Mouse (Mus musculus) hindbrain, embryonic 14.5 days (tissue): ENCODE results near the gene Tgm2. TPM values are rescaled to one million over a fixed set of nuclear protein-coding genes. Genes with fewer than 3 reads are reported as not detected.

Experiments
- ATAC-seq: fragments of 200-750 bp; cut with Nextera tagmentation; 2 replicates; pipeline ENCODE4 v1.8.0; 2017; ENCODE audit warnings: moderate number of reproducible peaks, mild to moderate bottlenecking, moderate TSS enrichment, moderate library complexity; ENCODE audit not compliant: low FRiP score
- DNase-seq: peaks from one replicate; pipeline ENCODE4 v3.0.0-alpha.2; 2015; ENCODE audit warnings: low spot score
- H3K27ac ChIP-seq: fragments of 300-500 bp; sonication (generic); 2 replicates; pipeline ENCODE4 v1.5.1; 2014; ENCODE audit warnings: mild to moderate bottlenecking, moderate library complexity
- H3K27me3 ChIP-seq: fragments of 300-500 bp; sonication (generic); 2 replicates; pipeline ENCODE4 v1.6.1; 2014; ENCODE audit warnings: mild to moderate bottlenecking, low read length, mixed read lengths; ENCODE audit not compliant: control insufficient read depth, insufficient read depth
- H3K36me3 ChIP-seq: fragments of 300-500 bp; sonication (generic); replicated peaks from 2 replicates; pipeline ENCODE4 v1.6.1; 2014; ENCODE audit not compliant: control insufficient read depth, insufficient read depth
- H3K4me1 ChIP-seq: fragments of 300-500 bp; sonication (generic); replicated peaks from 2 replicates; pipeline ENCODE4 v1.6.1; 2014; ENCODE audit warnings: antibody characterized with exemption, low read length, mixed read lengths; ENCODE audit not compliant: control insufficient read depth, insufficient read depth
- H3K4me2 ChIP-seq: fragments of 300-500 bp; sonication (generic); replicated peaks from 2 replicates; pipeline ENCODE4 v1.6.1; 2014; ENCODE audit warnings: mild to moderate bottlenecking, moderate library complexity
- H3K4me3 ChIP-seq: fragments of 300-500 bp; sonication (generic); replicated peaks from 2 replicates; pipeline ENCODE4 v1.5.1; 2014; ENCODE audit warnings: mild to moderate bottlenecking, low read length
- H3K9ac ChIP-seq: fragments of 300-500 bp; sonication (generic); 2 replicates; pipeline ENCODE4 v1.6.1; 2014
- H3K9me3 ChIP-seq: fragments of 300-500 bp; sonication (generic); 2 replicates; pipeline ENCODE4 v1.6.1; 2016; ENCODE audit warnings: low read length; ENCODE audit not compliant: control insufficient read depth
- WGBS: fragments of 180-500 bp; shearing (Covaris S2); extraction: QIAGEN DNeasy Blood & Tissue Kit; methylation state at CpG from one replicate; pipeline ENCODE4 v1.1.7; 2014; 5-methylcytosine and 5-hydroxymethylcytosine counted together
- polyA plus RNA-seq: library from polyadenylated mRNA; unstranded; fragments of >200 nt; fragmentation: Nextera tagmentation; extraction: Ambion mirVana; gene quantifications from 2 replicates; pipeline ENCODE4 v1.2.1, GENCODE M21; 2014

The Tgm2 gene
- polyA plus RNA-seq, result 5.5 and 6.1 TPM in 2 replicates

DNA sequence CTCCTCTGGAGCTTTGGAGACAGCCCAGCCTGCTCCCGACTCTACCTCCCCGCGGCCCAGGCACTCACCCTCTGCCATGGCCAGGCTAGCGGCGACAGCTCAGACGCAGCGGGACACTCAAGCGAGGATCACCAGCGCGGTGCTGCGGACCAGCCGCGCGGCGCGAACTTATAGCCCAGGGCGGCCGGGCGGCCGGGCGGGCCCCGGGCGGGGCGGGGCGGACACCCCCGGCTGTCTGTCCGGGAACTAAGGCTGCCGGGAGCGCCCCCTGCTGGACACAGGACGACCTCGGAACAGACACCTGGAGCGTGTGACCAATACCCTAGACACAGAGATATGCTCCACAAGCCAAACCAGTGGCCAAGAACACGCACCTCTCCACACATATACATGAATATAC lies at the start of gene Tgm2:
Tgm2 (minus strand) TSS at position 214 of the 400 bp plus-strand sequence.
- Histone ChIP-seq H3K9me3 (0 out of 2 replicates have a peak, but pooled peaks cover 3% of the 10 kb centered on the region), H3K4me3 (peak within 1 kb of the TSS; percentile 26), H3K4me1 (0 out of 2 replicates have a peak, but pooled peaks cover 3% of the 10 kb centered on the region), H3K36me3 (no peaks in the 10 kb centered on the region), H3K9ac (peak within 1 kb of the TSS; percentile 39; the same call in 1 of the 2 replicates), H3K27ac (no peak within 1 kb of the TSS), H3K4me2 (peak within 1 kb of the TSS; percentile 52), H3K27me3 (no peaks in the 10 kb centered on the region)
- peak; percentile 57; the same call in 1 of the 2 replicates for ATAC-seq
- WGBS, result 2% methylated on average over 31 of the region's 33 CpGs
- peak; percentile 67 for DNase-seq

DNA sequence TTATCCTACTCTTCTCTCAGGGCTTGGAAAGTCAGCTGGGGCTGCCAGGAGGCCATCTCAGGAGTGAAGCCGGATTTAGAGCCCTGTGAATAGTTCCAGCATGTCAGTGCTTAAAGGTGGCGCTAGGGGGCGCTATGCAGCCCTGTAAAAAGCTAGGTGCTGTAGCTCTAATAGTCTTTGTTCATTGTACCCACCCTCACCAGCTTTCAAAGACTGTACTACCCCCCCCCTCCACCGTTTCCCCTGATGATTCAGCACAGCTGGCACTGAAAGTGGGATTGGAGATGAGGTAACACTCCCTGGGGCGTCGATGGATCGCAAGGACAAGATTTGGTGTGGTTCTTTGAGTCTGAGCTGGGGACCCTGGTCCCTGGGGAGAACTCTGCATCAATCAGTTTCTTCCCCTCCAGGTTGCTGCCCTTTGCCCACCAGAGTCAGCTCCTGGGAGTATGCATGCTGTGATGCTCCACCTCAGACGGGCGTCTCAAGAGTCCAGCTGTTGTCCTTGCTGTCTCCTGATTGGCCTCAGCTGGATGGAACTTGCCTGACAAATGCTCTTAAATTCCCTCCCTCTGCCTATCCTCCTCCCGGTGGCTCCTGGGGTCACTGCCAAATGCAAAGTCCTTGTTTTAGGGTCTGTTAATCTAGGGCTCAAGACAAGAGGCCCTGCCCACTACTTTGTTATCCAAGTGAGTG lies 48.9 kb upstream of the Tgm2 start:
- Histone ChIP-seq H3K9me3 (no peaks in the 10 kb centered on the region), H3K4me3 (no peak overlapping the region), H3K4me2 (no peak overlapping the region), H3K36me3 (no peaks in the 10 kb centered on the region), H3K9ac (no peak overlapping the region), H3K4me1 (peaks cover 25% of the 10 kb centered on the region), H3K27ac (peak overlapping the region; percentile 21; the same call in 1 of the 2 replicates), H3K27me3 (no peaks in the 10 kb centered on the region)
- ATAC-seq (no peak), DNase-seq (peak; percentile 81)
- 16% methylated on average over 10 of the region's 10 CpGs for WGBS

DNA sequence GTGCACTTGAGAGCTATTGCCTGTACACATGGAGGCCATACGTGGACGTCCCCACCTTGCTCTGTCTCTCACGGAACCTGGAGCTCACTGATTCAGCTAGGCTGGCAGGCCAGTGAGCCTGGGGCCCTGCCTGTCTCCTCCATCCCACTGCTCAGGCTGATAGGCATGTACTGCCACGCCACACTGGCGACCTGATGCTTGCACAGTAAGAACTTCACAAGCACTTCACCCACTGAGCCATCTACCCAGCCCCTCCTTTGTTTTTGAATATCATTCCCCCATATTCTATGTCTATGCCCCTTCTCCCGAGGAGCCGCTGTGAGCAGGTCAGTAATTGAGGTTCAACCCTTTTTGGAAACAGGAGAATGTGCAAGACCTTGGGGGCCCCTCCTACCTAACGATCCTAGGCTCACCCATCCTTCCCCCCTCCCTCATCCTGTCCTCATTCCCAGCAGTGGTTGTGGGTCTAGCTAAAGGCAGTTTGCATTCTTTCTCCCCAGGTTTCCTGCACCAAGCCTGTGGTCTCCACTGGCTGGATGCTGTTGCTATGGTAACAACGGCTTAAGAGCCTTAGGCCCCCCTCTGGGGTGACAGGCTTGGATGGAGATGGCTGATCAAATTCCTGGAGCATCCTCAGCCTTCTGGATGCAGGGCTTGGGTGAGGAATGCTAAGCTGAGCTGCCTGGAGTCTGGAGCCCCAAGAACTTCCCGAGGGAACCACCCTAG lies 47.5 kb upstream of the Tgm2 start:
- H3K27ac ChIP-seq, result peak overlapping the region; percentile 60
- no peaks in the 10 kb centered on the region for H3K27me3 ChIP-seq
- H3K4me3 ChIP-seq, result no peak overlapping the region
- H3K4me1 ChIP-seq, result peaks cover 25% of the 10 kb centered on the region
- H3K36me3 ChIP-seq, result no peaks in the 10 kb centered on the region
- DNase-seq, result no peak
- no peak overlapping the region for H3K4me2 ChIP-seq
- H3K9me3 ChIP-seq, result no peaks in the 10 kb centered on the region
- WGBS, result 19% methylated on average over 10 of the region's 10 CpGs
- 0 out of 2 replicates have a peak overlapping the region, but pooled peaks have one; percentile 18 for H3K9ac ChIP-seq
- peak; percentile 64 for ATAC-seq

DNA sequence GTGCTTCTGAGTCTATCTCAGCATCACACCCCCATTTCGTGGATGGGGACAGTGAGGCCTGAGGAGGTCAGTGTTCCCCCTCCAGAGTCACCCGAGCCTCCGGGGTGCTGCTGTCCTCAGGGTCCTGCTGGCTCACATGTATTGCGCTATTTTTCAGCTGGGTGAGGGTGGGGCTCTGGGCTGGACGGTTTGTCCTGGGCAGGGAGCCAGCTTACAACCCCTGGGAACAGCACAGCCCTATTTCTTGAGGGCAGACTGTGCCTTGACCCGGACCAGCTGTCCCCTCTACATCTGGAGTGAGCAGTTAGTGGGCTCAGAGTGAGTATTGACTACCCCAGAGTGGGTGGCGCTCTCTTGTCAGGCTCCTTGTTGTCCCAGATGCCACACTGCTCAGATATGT lies 44.9 kb upstream of the Tgm2 start:
- Histone ChIP-seq H3K9me3 (no peaks in the 10 kb centered on the region), H3K27me3 (no peaks in the 10 kb centered on the region), H3K27ac (no peak overlapping the region), H3K4me2 (no peak overlapping the region), H3K4me3 (no peak overlapping the region), H3K9ac (no peak overlapping the region), H3K36me3 (no peaks in the 10 kb centered on the region), H3K4me1 (peaks cover 32% of the 10 kb centered on the region)
- 59% methylated on average over 7 of the region's 7 CpGs for WGBS
- ATAC-seq, result no peak
- no peak for DNase-seq

DNA sequence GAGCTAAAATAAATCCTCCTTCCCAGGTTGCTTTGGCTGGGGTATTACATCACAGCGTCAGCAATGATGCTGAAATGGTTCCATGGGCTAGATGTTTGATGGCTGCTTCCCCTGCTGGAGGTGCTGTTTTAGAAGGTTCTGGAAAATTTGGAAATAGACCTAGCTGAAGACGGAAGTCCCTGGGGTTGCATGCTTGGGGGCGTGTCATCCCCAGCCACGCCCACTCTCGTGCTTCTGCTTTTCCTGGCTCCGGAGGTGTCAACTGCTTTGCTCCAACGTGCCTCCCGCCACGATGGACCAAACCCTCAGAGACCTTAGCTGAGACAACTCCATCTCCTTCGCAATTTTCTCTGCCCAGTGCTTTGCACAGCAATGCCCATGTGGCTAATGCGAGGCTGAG lies 43.2 kb upstream of the Tgm2 start:
- 79% methylated on average over 11 of the region's 11 CpGs for WGBS
- H3K36me3 ChIP-seq, result no peaks in the 10 kb centered on the region

DNA sequence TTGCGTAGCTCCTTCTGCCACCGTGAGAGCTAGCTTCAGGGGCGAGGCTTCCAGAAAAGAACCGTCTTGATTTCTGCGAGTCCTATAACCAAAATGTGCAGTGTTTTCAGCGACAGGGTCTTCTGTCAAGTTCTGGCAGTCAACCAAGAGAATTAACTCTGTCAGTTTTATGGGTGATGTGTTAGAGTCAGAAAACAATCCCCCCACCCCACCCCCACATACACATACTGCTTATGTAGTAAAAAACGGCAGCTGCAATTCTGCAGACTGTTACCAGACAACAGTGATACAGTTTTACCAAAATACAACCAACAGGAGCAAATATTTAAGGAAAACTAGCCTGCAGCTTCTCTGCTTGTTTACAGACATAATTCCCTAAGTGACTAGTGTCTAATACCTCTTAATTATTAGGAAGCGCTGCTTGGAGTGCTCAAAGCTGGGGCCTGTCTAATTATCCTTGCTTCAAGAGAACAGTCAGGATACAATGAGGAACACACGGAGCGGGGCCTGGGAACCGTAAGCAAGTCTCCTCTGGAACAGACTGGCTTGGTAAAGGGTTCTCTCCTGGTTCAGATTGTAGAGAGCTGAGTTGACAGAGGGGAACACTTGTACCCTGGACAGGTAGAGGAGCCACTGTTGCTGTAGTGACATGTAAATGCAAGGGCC lies 40.1 kb upstream of the Tgm2 start:
- peak overlapping the region; percentile 16; the same call in 1 of the 2 replicates for H3K9ac ChIP-seq
- ATAC-seq (no peak), DNase-seq (no peak)
- no peak overlapping the region for H3K4me3 ChIP-seq
- no peaks in the 10 kb centered on the region for H3K36me3 ChIP-seq
- H3K27ac ChIP-seq, result peak overlapping the region; percentile 57
- H3K4me2 ChIP-seq, result no peak overlapping the region
- no peaks in the 10 kb centered on the region for H3K27me3 ChIP-seq
- no peaks in the 10 kb centered on the region for H3K9me3 ChIP-seq
- 64% methylated on average over 11 of the region's 11 CpGs for WGBS
- peaks cover 23% of the 10 kb centered on the region; the same call in 1 of the 2 replicates for H3K4me1 ChIP-seq

More for the DNA sequence above, 43.2 kb upstream of the Tgm2 start:
- no peaks in the 10 kb centered on the region for H3K27me3 ChIP-seq
- H3K9me3 ChIP-seq, result no peaks in the 10 kb centered on the region
- H3K27ac ChIP-seq, result no peak overlapping the region
- no peak overlapping the region for H3K9ac ChIP-seq
- ATAC-seq, result no peak
- peaks cover 23% of the 10 kb centered on the region for H3K4me1 ChIP-seq
- DNase-seq, result no peak
- H3K4me2 ChIP-seq, result no peak overlapping the region
- no peak overlapping the region for H3K4me3 ChIP-seq

DNA sequence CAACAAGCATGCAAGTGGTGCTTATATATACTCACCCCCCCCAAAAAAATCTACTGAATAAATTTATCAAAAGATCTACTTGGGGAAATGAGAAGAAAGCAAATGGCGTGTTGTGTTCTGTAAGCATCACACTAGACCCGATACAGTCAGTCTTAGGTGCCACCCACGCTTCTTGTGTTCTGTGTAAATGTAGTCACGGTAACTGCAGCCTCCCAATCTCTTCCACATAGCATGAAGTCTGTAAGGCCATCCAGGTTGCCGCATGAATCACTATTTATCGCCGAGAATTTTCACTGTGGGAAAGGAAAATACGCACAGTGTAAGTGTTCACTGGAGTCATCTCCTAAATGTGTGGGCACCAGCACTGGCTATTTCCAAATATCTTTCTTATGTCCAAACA lies 37.0 kb upstream of the Tgm2 start:
- H3K4me3 ChIP-seq, result no peak overlapping the region
- ATAC-seq (no peak), DNase-seq (no peak)
- H3K36me3 ChIP-seq, result no peaks in the 10 kb centered on the region
- peaks cover 33% of the 10 kb centered on the region for H3K4me1 ChIP-seq
- no peaks in the 10 kb centered on the region for H3K27me3 ChIP-seq
- no peak overlapping the region for H3K4me2 ChIP-seq
- no peaks in the 10 kb centered on the region for H3K9me3 ChIP-seq
- 90% methylated on average over 8 of the region's 8 CpGs for WGBS
- H3K27ac ChIP-seq, result peak overlapping the region; percentile 91; the same call in 1 of the 2 replicates
- H3K9ac ChIP-seq, result no peak overlapping the region

DNA sequence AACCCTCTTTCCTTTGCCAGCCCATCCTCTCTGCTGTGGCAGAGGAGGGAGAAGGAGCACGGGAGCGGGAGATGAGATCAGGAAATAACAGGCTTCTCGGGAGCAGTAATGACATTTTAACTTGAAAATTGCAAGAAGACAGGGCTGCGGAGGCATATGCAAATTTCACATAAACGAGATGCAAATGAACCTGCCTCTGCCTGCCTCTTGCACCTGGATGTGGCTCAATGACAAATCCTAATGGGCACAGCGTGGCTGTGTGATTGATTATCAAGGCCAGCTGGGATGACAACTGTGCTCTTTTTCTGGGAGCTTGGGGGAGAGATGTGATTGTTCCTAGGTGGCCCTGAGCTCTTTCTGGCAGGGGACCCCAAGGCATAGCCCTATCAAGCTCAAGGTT lies 35.7 kb upstream of the Tgm2 start:
- H3K36me3 ChIP-seq, result no peaks in the 10 kb centered on the region
- peak; percentile 41; the same call in 1 of the 2 replicates for ATAC-seq
- H3K27ac ChIP-seq, result peak overlapping the region; percentile 91
- H3K27me3 ChIP-seq, result no peaks in the 10 kb centered on the region
- H3K4me2 ChIP-seq, result no peak overlapping the region
- H3K4me3 ChIP-seq, result no peak overlapping the region
- H3K9ac ChIP-seq, result peak overlapping the region; percentile 25; the same call in 1 of the 2 replicates
- no peaks in the 10 kb centered on the region for H3K9me3 ChIP-seq
- WGBS, result 22% methylated on average over 6 of the region's 6 CpGs
- peaks cover 41% of the 10 kb centered on the region for H3K4me1 ChIP-seq
- DNase-seq, result no peak

DNA sequence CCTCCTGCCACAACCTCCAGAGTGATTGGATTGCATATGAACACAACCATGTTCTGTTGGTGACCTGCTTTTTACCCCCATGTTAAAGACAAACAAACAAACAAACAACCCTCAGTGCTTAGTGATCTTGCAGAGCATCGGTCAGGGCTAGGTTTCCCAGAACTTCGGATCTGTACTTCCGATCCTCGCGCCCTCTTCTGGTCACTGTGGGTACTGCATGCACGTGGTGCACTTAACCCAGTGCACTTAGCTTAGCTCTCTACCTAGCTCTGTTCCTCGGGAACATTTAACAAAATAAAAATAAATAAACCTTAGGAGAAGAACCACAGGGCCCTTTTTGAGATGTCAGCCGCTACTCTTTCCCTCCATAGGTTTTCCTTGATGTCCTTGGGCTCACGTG lies 34.6 kb upstream of the Tgm2 start:
- Histone ChIP-seq H3K9me3 (no peaks in the 10 kb centered on the region), H3K4me3 (no peak overlapping the region), H3K4me2 (no peak overlapping the region), H3K27me3 (no peaks in the 10 kb centered on the region), H3K4me1 (peaks cover 34% of the 10 kb centered on the region), H3K9ac (no peak overlapping the region), H3K27ac (peak overlapping the region; percentile 91), H3K36me3 (no peaks in the 10 kb centered on the region)
- DNase-seq (peak; percentile 66), ATAC-seq (no peak)
- WGBS, result 46% methylated on average over 9 of the region's 9 CpGs
